Mouse (Mus musculus) liver, embryonic 14.5 days (tissue): ENCODE data around the gene Pou2f1. TPM values are rescaled to one million over a fixed set of nuclear protein-coding genes. Genes with fewer than 3 reads are reported as not detected.

Source experiments
- ATAC-seq: fragments of 200-750 bp; cut with Nextera tagmentation; 2 replicates; pipeline ENCODE4 v1.8.0; 2017; ENCODE audit warnings: moderate number of reproducible peaks, mild to moderate bottlenecking, moderate library complexity; ENCODE audit not compliant: insufficient read depth
- DNase-seq, 3 experiments: peaks; one replicate each; pipeline ENCODE4 v3.0.0-alpha.2; 2012 to 2013; ENCODE audit warnings: low read depth in 3 of 3, low spot score in 3 of 3
- H3K27ac ChIP-seq: fragments of 300-500 bp; sonication (generic); 2 replicates; pipeline ENCODE4 v1.5.1; 2014; ENCODE audit warnings: moderate library complexity, mild to moderate bottlenecking, control low read depth, inconsistent platforms
- H3K27me3 ChIP-seq: fragments of 300-500 bp; sonication (generic); 2 replicates; pipeline ENCODE4 v1.6.1; 2014; ENCODE audit warnings: mild to moderate bottlenecking, low read length, moderate library complexity; ENCODE audit not compliant: control insufficient read depth, insufficient read depth
- H3K36me3 ChIP-seq: fragments of 300-500 bp; sonication (generic); replicated peaks from 2 replicates; pipeline ENCODE4 v1.6.1; 2014; ENCODE audit warnings: low read depth; ENCODE audit not compliant: control insufficient read depth, insufficient read depth
- H3K4me1 ChIP-seq, 2 experiments: fragments of 200-500 bp in 1 of 2; fragments of 300-500 bp in 1 of 2; sonication (generic) in 1 of 2; replicated peaks; 2 replicates each; pipeline ENCODE4 v1.6.1; 2012 to 2014; ENCODE audit warnings: antibody characterized with exemption in 1 of 2, inconsistent platforms in 1 of 2, low read length in 1 of 2; ENCODE audit not compliant: control insufficient read depth in 2 of 2, insufficient read depth in 2 of 2
- H3K4me2 ChIP-seq: fragments of 300-500 bp; sonication (generic); 2 replicates; pipeline ENCODE4 v1.6.1; 2014; ENCODE audit warnings: low read depth, mild to moderate bottlenecking, control low read depth, moderate library complexity
- H3K4me3 ChIP-seq, 2 experiments: fragments of 200-500 bp in 1 of 2; fragments of 300-500 bp in 1 of 2; sonication (generic) in 1 of 2; 2 replicates each; pipeline ENCODE4 v1.5.1; 2012 to 2014; ENCODE audit warnings: low read depth in 2 of 2, low read length in 2 of 2, mild to moderate bottlenecking in 2 of 2, control low read depth in 1 of 2, inconsistent platforms in 1 of 2, moderate library complexity in 1 of 2; ENCODE audit not compliant: insufficient read depth in 1 of 2
- H3K9ac ChIP-seq: fragments of 300-500 bp; sonication (generic); replicated peaks from 2 replicates; pipeline ENCODE4 v1.6.1; 2014; ENCODE audit warnings: mild to moderate bottlenecking, control low read depth, moderate library complexity
- H3K9me3 ChIP-seq: fragments of 300-500 bp; sonication (generic); 2 replicates; pipeline ENCODE4 v1.6.1; 2016; ENCODE audit warnings: low read length, mixed read lengths; ENCODE audit not compliant: control insufficient read depth
- CTCF ChIP-seq: IDR thresholded peaks from 2 replicates; pipeline ENCODE4 v1.5.1; 2016; ENCODE audit warnings: antibody characterized with exemption, low read depth, control low read depth
- EP300 ChIP-seq: IDR thresholded peaks from 2 replicates; pipeline ENCODE4 v1.6.1; 2016; ENCODE audit warnings: antibody characterized with exemption, low read depth
- WGBS: fragments of 180-500 bp; shearing (Covaris S2); extraction: QIAGEN DNeasy Blood & Tissue Kit; methylation state at CpG from one replicate; pipeline ENCODE4 v1.1.7; 2014; ENCODE audit not compliant: insufficient replicate concordance; 5-methylcytosine and 5-hydroxymethylcytosine counted together
- polyA plus RNA-seq, 2 experiments: library from polyadenylated mRNA; depleted of rRNA in 1 of 2; stranded (reverse) in 1 of 2; unstranded in 1 of 2; fragments of >200 nt; fragmentation: Nextera tagmentation in 1 of 2; extraction: Ambion mirVana in 1 of 2; gene quantifications; 2 replicates each; pipeline versions ENCODE4 v1.2.1 to v1.2.3; 2012 to 2014

Gene Pou2f1
- polyA plus RNA-seq, 2 experiments: 1.9 to 3.9 TPM

- H3K9ac ChIP-seq: no peak overlapping the region
- WGBS: 33% methylated on average over 8 of the region's 8 CpGs
- H3K27ac ChIP-seq: no peak overlapping the region
- DNase-seq (no peak), ATAC-seq (peak; percentile 51; the same call in 1 of the 2 replicates)
- H3K4me3 ChIP-seq: no peak overlapping the region
- H3K9me3 ChIP-seq: no peaks in the 10 kb centered on the region
- H3K36me3 ChIP-seq: no peaks in the 10 kb centered on the region
- no peak overlapping the region for H3K4me2 ChIP-seq
- H3K27me3 ChIP-seq: no peaks in the 10 kb centered on the region
- TF ChIP-seq CTCF: no peak
- no peak for TF ChIP-seq EP300
- peaks cover 0 to 10% of the 10 kb centered on the region in 2 experiments; a peak in 2 of 4 replicates for H3K4me1 ChIP-seq
Observed at GRCm38 (mm10) chr1:165868659-165869058, 133.8 kb downstream of the Pou2f1 start.

DNA sequence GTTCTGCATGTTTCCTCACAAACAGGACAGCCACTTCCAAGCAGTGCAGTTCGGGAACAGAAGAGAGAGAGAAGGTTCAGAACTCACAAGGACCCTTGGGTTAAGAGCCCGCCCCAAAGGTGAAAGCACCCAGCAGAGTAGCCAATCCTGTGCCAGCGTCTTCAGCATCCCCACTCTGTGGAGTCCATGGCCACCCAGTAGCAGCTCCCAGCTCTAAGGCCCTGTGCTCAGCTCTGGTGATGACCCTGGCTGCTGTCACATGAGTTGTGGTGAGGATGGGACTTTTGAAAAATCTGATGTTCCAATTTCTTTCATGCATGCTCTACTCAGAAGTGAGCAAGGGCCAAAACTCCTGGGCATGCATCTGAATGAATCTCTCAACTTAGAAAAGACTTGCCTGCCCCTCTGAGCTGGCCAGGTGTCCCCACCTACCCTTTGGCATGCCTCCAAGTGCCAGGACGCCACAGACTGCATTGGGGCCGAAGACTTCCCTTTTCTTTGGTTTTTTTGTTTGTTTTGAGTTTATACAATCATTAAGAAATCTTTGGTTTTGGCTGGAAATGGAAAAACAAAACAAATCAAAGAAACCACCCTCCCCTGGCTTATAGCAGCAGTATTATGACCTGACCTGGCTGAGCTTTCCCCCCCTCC is 135.7 kb downstream of the Pou2f1 start:
- no peaks in the 10 kb centered on the region for H3K27me3 ChIP-seq
- TF ChIP-seq EP300 (no peak), CTCF (no peak)
- ATAC-seq (no peak), DNase-seq (no peak)
- H3K9ac ChIP-seq: no peak overlapping the region
- H3K36me3 ChIP-seq: no peaks in the 10 kb centered on the region
- H3K4me1 ChIP-seq: peaks cover 0 to 10% of the 10 kb centered on the region in 2 experiments; a peak in 2 of 4 replicates
- no peak overlapping the region for H3K4me3 ChIP-seq
- no peaks in the 10 kb centered on the region for H3K9me3 ChIP-seq
- WGBS: 73% methylated on average over 5 of the region's 5 CpGs
- H3K27ac ChIP-seq: no peak overlapping the region
- H3K4me2 ChIP-seq: no peak overlapping the region

DNA sequence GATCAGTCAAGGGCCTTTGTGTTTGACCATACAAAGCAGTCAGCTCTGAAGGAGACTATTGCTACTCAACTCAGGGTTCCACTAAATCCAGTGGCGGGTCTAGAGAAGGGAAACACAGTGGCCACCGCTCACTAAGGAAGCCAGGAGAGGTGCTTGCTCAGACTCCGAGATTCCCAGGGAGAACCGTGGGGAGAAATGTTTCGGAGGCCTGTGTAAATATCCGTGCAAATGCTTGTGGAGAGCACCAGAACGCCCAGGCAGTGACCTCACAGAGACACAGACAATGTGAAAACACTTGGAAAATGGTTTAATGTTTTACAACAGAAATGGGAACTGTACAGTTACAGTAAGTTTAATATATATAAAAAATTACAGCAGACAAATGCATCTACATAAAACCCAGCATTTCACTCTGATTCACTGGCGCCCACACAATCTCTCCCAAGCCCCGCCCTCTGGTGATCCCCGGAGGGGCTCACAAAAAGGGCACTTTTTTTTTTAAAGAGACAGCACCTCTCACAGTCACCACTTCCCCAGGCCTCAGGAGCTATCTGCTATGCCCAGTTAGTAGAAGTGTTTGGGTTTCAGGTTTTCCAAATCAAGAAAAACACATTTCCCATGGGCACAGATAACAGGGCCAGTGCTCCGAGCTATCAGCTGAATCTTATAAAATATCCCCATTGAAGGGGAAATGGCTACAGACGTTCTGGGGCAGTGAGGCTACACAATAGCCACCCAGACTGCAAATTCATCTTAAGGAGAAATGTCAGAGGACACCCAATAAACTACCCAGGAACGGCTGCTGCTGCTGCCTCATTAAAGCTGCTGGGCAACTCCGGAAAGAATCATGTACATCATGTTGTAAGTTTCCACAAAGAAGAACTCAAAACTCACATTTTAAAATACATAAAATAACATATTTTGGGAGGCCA is 137.3 kb downstream of the Pou2f1 start:
- DNase-seq (no peak), ATAC-seq (no peak)
- H3K4me2 ChIP-seq: no peak overlapping the region
- H3K9ac ChIP-seq: no peak overlapping the region
- no peak for TF ChIP-seq EP300
- no peak for TF ChIP-seq CTCF
- no peaks in the 10 kb centered on the region for H3K9me3 ChIP-seq
- no peaks in the 10 kb centered on the region for H3K27me3 ChIP-seq
- no peaks in the 10 kb centered on the region for H3K36me3 ChIP-seq
- H3K27ac ChIP-seq: no peak overlapping the region
- no peak overlapping the region for H3K4me3 ChIP-seq
- 50% methylated on average over 14 of the region's 14 CpGs for WGBS
- peaks cover 0 to 10% of the 10 kb centered on the region in 2 experiments; a peak in 2 of 4 replicates for H3K4me1 ChIP-seq

DNA sequence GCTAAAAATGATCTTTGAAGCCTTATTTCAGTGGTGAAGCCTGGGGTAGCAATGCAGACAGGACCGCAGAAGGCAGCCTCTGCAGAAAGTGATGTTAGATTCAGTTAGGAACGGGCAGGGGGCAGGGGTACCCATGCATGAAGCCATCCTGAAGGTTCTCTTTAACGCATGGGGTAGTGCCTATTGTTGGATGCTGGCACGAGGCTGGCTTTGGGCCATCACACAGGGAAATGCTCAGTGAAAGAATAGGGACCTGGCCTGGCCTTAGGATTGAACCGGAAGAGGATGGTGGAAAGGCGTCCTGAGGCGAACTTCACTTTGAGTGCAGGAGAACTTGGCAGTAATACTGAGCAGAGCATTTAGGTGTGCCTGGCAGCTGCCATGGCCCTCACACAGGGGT is 140.4 kb downstream of the Pou2f1 start:
- H3K9ac ChIP-seq: no peak overlapping the region
- TF ChIP-seq CTCF (no peak), EP300 (no peak)
- no peak for ATAC-seq
- H3K4me3 ChIP-seq: no peak overlapping the region
- no peaks in the 10 kb centered on the region for H3K9me3 ChIP-seq
- no peak overlapping the region for H3K27ac ChIP-seq
- H3K4me2 ChIP-seq: no peak overlapping the region
- WGBS: 79% methylated on average over 7 of the region's 7 CpGs
- no peaks in the 10 kb centered on the region for H3K27me3 ChIP-seq
- H3K36me3 ChIP-seq: no peaks in the 10 kb centered on the region
- H3K4me1 ChIP-seq: peaks cover 0 to 7% of the 10 kb centered on the region in 2 experiments; a peak in 1 of 4 replicates
- no peak for DNase-seq

GRCm38 (mm10) chr1:165861235-165861609 is 141.3 kb downstream of the Pou2f1 start:
- no peak for ATAC-seq
- no peaks in the 10 kb centered on the region for H3K27me3 ChIP-seq
- peaks cover 0 to 7% of the 10 kb centered on the region in 2 experiments; a peak in 1 of 4 replicates for H3K4me1 ChIP-seq
- no peak for DNase-seq
- TF ChIP-seq CTCF (no peak), EP300 (no peak)
- WGBS: 72% methylated on average over 3 of the region's 3 CpGs
- no peaks in the 10 kb centered on the region for H3K9me3 ChIP-seq
- H3K27ac ChIP-seq: no peak overlapping the region
- no peaks in the 10 kb centered on the region for H3K36me3 ChIP-seq
- H3K4me3 ChIP-seq: no peak overlapping the region
- H3K4me2 ChIP-seq: no peak overlapping the region
- no peak overlapping the region for H3K9ac ChIP-seq
